Mouse (Mus musculus): ENCODE data around the gene Ubl7.

- no peak for TF ChIP-seq CTCF (IDR thresholded peaks at IDR 0.05; ENCODE audit: low read depth, low read length)
- TF ChIP-seq POLR2A (IDR thresholded peaks at IDR 0.05; ENCODE audit: borderline replicate concordance, low read depth, low read length): no peak
Observed at GRCm38 (mm10) chr9:57900478-57900877, 10.3 kb upstream of the Ubl7 start.
